In the genomic region with DNA sequence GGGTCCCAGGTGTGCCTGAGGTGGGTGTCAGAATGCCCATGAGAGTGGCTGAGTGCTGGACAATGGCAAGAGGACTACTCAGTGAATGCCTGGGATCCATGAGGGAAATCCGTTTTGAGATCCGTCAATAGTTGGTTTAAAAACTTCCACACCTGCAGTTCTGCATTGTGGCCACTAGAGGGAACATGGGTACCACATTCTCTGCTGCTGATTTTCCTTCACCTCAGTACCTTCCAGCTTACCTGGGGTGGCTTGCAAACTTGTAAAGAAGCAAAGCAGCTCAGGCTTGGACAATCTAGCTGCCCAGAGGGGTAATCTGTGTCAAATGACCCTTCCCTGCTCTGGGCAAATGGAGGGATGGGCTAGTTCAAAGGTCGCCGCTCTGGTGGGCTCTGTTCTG, we compare ENCODE assay signal across 8 mouse cellular contexts. TPM values are rescaled to one million over a fixed set of nuclear protein-coding genes. Genes with fewer than 3 reads are reported as not detected.
DNase-seq lines count a peak whose midpoint lies in the region; ATAC-seq and TF ChIP-seq lines count a peak whose summit lies in the region.

No protein-coding gene starts in this region.

- H3K4me1 ChIP-seq in hindbrain, embryonic 10.5 days (replicated peaks), result peaks cover 5% of the 10 kb centered on the region
- no peaks in the 10 kb centered on the region for H3K4me1 ChIP-seq in hindbrain, embryonic 16.5 days (ENCODE audit: control insufficient read depth, insufficient read depth, low read depth, low read length)
- no peaks in the 10 kb centered on the region for H3K4me1 ChIP-seq in limb, embryonic 14.5 days (ENCODE audit: control insufficient read depth, insufficient read depth, low read length)

- H3K36me3 ChIP-seq in hindbrain, embryonic 10.5 days, result no peaks in the 10 kb centered on the region
- no peaks in the 10 kb centered on the region for H3K36me3 ChIP-seq in hindbrain, embryonic 16.5 days (ENCODE audit: control insufficient read depth, insufficient read depth, low read length)
- no peaks in the 10 kb centered on the region for H3K36me3 ChIP-seq in limb, embryonic 14.5 days (ENCODE audit: control insufficient read depth, insufficient read depth, low read length)

- no peak overlapping the region for H3K27ac ChIP-seq in hindbrain, embryonic 10.5 days
- H3K27ac ChIP-seq in hindbrain, embryonic 16.5 days (ENCODE audit: low read depth, low read length), result no peak overlapping the region
- H3K27ac ChIP-seq in limb, embryonic 14.5 days (replicated peaks; ENCODE audit: low read depth, low read length), result no peak overlapping the region

- H3K27me3 ChIP-seq in hindbrain, embryonic 10.5 days (ENCODE audit: insufficient read depth, poor library complexity, severe bottlenecking), result peaks cover 95% of the 10 kb centered on the region
- H3K27me3 ChIP-seq in hindbrain, embryonic 16.5 days (replicated peaks; ENCODE audit: control insufficient read depth, insufficient read depth, low read length), result peaks cover 5% of the 10 kb centered on the region
- no peaks in the 10 kb centered on the region for H3K27me3 ChIP-seq in limb, embryonic 14.5 days (ENCODE audit: control insufficient read depth, insufficient read depth, low read length)

- no peak for TF ChIP-seq POLR2A in limb, embryonic 14.5 days (IDR thresholded peaks at IDR 0.05; ENCODE audit: borderline replicate concordance, extremely low read depth, insufficient read depth, insufficient read length)

- no peak overlapping the region for H3K9ac ChIP-seq in hindbrain, embryonic 16.5 days (ENCODE audit: low read depth, low read length)
- no peak overlapping the region for H3K9ac ChIP-seq in limb, embryonic 14.5 days (ENCODE audit: low read depth, low read length, severe bottlenecking)

- peak; percentile 52 for DNase-seq in hindbrain, embryonic 10.5 days (ENCODE audit: low spot score)
- DNase-seq in urinary bladder, postnatal 14 days (ENCODE audit: low spot score), result peak; percentile 23
- no peak for DNase-seq in urinary bladder, postnatal 25 days (ENCODE audit: low spot score)
- DNase-seq in cerebellum, postnatal 14 days, result peak; percentile 70 to 73
- peak; percentile 63 for DNase-seq in limb, embryonic 14.5 days (ENCODE audit: low spot score)
- peak; percentile 44 for DNase-seq in thymus, postnatal 4 days
- DNase-seq in spleen, adult 12 weeks (ENCODE audit: low spot score), result no peak

- no peak overlapping the region for H3K4me3 ChIP-seq in hindbrain, embryonic 10.5 days
- no peak overlapping the region for H3K4me3 ChIP-seq in hindbrain, embryonic 16.5 days (ENCODE audit: low read length)
- no peak overlapping the region for H3K4me3 ChIP-seq in limb, embryonic 14.5 days (replicated peaks; ENCODE audit: low read length)

- no peak for ATAC-seq in hindbrain, embryonic 16.5 days
- ATAC-seq in limb, embryonic 14.5 days (ENCODE audit: low FRiP score, low read depth), result no peak

- H3K9me3 ChIP-seq in hindbrain, embryonic 10.5 days, result no peaks in the 10 kb centered on the region
- no peaks in the 10 kb centered on the region for H3K9me3 ChIP-seq in hindbrain, embryonic 16.5 days (ENCODE audit: control insufficient read depth, low read length)
- H3K9me3 ChIP-seq in limb, embryonic 14.5 days (ENCODE audit: control insufficient read depth, low read length), result no peaks in the 10 kb centered on the region

- no peak overlapping the region for H3K4me2 ChIP-seq in hindbrain, embryonic 16.5 days (ENCODE audit: low read length)
- H3K4me2 ChIP-seq in limb, embryonic 14.5 days (replicated peaks; ENCODE audit: low read depth, low read length, severe bottlenecking), result no peak overlapping the region

- 40% methylated on average over 4 of the region's 4 CpGs for WGBS in hindbrain, embryonic 10.5 days
- 42% methylated on average over 4 of the region's 4 CpGs for WGBS in hindbrain, embryonic 16.5 days
- 39% methylated on average over 4 of the region's 4 CpGs for WGBS in limb, embryonic 14.5 days

RNA-seq across cellular contexts. Expression of gene Tspan17, which starts 8.2 kb away (rescaled TPM):
- 12.3 and 26.5 TPM in 2 replicates for polyA plus RNA-seq in hindbrain, embryonic 10.5 days (2016; fragmentation: Nextera tagmentation; extraction: Ambion mirVana)
- 105 and 131 TPM in 2 replicates for polyA plus RNA-seq in hindbrain, embryonic 16.5 days (2015; fragmentation: Nextera tagmentation; extraction: Ambion mirVana)
- 2.0 and 2.6 TPM in 2 replicates for polyA plus RNA-seq in limb, embryonic 14.5 days (2012; rRNA removed)
- 4.4 TPM in 2 replicates for polyA plus RNA-seq in limb, embryonic 14.5 days (2014; fragmentation: Nextera tagmentation; extraction: Ambion mirVana)

RNA-seq across cellular contexts. Expression of gene Eif4e1b, which starts 13.6 kb away (rescaled TPM):
- not detected in 2 replicates for polyA plus RNA-seq in hindbrain, embryonic 10.5 days (2016; fragmentation: Nextera tagmentation; extraction: Ambion mirVana)
- polyA plus RNA-seq in hindbrain, embryonic 16.5 days (2015; fragmentation: Nextera tagmentation; extraction: Ambion mirVana), result not detected in 2 replicates
- polyA plus RNA-seq in limb, embryonic 14.5 days (2012; rRNA removed), result not detected in 2 replicates
- not detected in 2 replicates for polyA plus RNA-seq in limb, embryonic 14.5 days (2014; fragmentation: Nextera tagmentation; extraction: Ambion mirVana)

RNA-seq across cellular contexts. Expression of gene Sncb, which starts 31.0 kb away (rescaled TPM):
- polyA plus RNA-seq in hindbrain, embryonic 10.5 days (2016; fragmentation: Nextera tagmentation; extraction: Ambion mirVana), result 2.3 and 2.4 TPM in 2 replicates
- polyA plus RNA-seq in hindbrain, embryonic 16.5 days (2015; fragmentation: Nextera tagmentation; extraction: Ambion mirVana), result 130 and 157 TPM in 2 replicates
- 0.30 TPM in 1 of 2 replicates, not detected in the other for polyA plus RNA-seq in limb, embryonic 14.5 days (2012; rRNA removed)
- 0.40 TPM in 1 of 2 replicates, not detected in the other for polyA plus RNA-seq in limb, embryonic 14.5 days (2014; fragmentation: Nextera tagmentation; extraction: Ambion mirVana)

RNA-seq across cellular contexts. Expression of gene Gprin1, which starts 47.7 kb away (rescaled TPM):
- polyA plus RNA-seq in hindbrain, embryonic 10.5 days (2016; fragmentation: Nextera tagmentation; extraction: Ambion mirVana), result 1.2 and 2.5 TPM in 2 replicates
- 4.5 and 5.7 TPM in 2 replicates for polyA plus RNA-seq in hindbrain, embryonic 16.5 days (2015; fragmentation: Nextera tagmentation; extraction: Ambion mirVana)
- polyA plus RNA-seq in limb, embryonic 14.5 days (2012; rRNA removed), result 0.70 and 0.87 TPM in 2 replicates
- 0.32 and 0.67 TPM in 2 replicates for polyA plus RNA-seq in limb, embryonic 14.5 days (2014; fragmentation: Nextera tagmentation; extraction: Ambion mirVana)

Comparison
In these comparisons a context has a peak if more than half of its experiments do, and no peak if none do; other contexts are left out.
1. DNase-seq: peak in hindbrain, embryonic 10.5 days (single experiment), urinary bladder, postnatal 14 days (single experiment), cerebellum, postnatal 14 days (2 of 2), limb, embryonic 14.5 days (single experiment) and thymus, postnatal 4 days (single experiment); none in urinary bladder, postnatal 25 days (single experiment) and spleen, adult 12 weeks (single experiment).
2. RNA of gene Sncb, which starts 31.0 kb away (polyA plus RNA-seq): 130 to 157 TPM in hindbrain, embryonic 16.5 days; 2.3 to 2.4 TPM in hindbrain, embryonic 10.5 days and 0.30 to 0.40 TPM in limb, embryonic 14.5 days; every median in the first group is over 10 times any median in the second.